ENCODE assay signal across 8 mouse cellular contexts in genomic region chr4:155129996-155130395, GRCm38 (mm10). TPM values are rescaled to one million over a fixed set of nuclear protein-coding genes. Genes with fewer than 3 reads are reported as not detected.
DNase-seq lines count a peak whose midpoint lies in the region; ATAC-seq and TF ChIP-seq lines count a peak whose summit lies in the region.

No protein-coding gene starts in this region.

- peak; percentile 21; the same call in 1 of the 2 replicates for ATAC-seq in intestine, embryonic 15.5 days
- no peak for ATAC-seq in lung, embryonic 14.5 days (ENCODE audit: insufficient read depth)
- ATAC-seq in megakaryocyte, adult 5-6 weeks (ENCODE audit: poor library complexity, severe bottlenecking): no peak
- ATAC-seq in erythroid progenitor cell, adult 5-6 weeks (replicated peaks; ENCODE audit: low FRiP score, poor library complexity, severe bottlenecking): no peak

- no peak overlapping the region for H3K4me3 ChIP-seq in intestine, embryonic 15.5 days (replicated peaks)
- H3K4me3 ChIP-seq in lung, embryonic 14.5 days (ENCODE audit: low read depth, low read length): no peak overlapping the region

- WGBS in intestine, embryonic 15.5 days: 67% methylated on average over 14 of the region's 14 CpGs
- WGBS in lung, embryonic 14.5 days: 57% methylated on average over 14 of the region's 14 CpGs

- H3K9ac ChIP-seq in intestine, embryonic 15.5 days: no peak overlapping the region
- no peak overlapping the region for H3K9ac ChIP-seq in lung, embryonic 14.5 days

- no peak overlapping the region for H3K4me2 ChIP-seq in intestine, embryonic 15.5 days (replicated peaks)
- no peak overlapping the region for H3K4me2 ChIP-seq in lung, embryonic 14.5 days

- no peaks in the 10 kb centered on the region for H3K27me3 ChIP-seq in intestine, embryonic 15.5 days (replicated peaks)
- H3K27me3 ChIP-seq in lung, embryonic 14.5 days (ENCODE audit: insufficient read depth, low read length): no peaks in the 10 kb centered on the region

- no peaks in the 10 kb centered on the region for H3K9me3 ChIP-seq in intestine, embryonic 15.5 days
- H3K9me3 ChIP-seq in lung, embryonic 14.5 days (ENCODE audit: low read depth, low read length): no peaks in the 10 kb centered on the region

- 0 out of 2 replicates have a peak overlapping the region, but pooled peaks have one; percentile 44 for H3K27ac ChIP-seq in intestine, embryonic 15.5 days
- H3K27ac ChIP-seq in lung, embryonic 14.5 days (ENCODE audit: low read depth): peak overlapping the region; percentile 71

- no peak for TF ChIP-seq CTCF in lung, embryonic 14.5 days (IDR thresholded peaks at IDR 0.05; ENCODE audit: low read depth)

- no peaks in the 10 kb centered on the region for H3K36me3 ChIP-seq in intestine, embryonic 15.5 days
- H3K36me3 ChIP-seq in lung, embryonic 14.5 days (ENCODE audit: insufficient read depth): no peaks in the 10 kb centered on the region

- intact Hi-C loops in gastrocnemius, postnatal 14 days (cut with DNase I; ENCODE audit: low total_unique reads): loop anchor here (5.0 to 10.0 kb wide), 2 partner anchors 33 to 115 kb away; partner anchors contain the start of gene Faap20

- DNase-seq in adrenal gland, adult 2 months: peak; percentile 95
- DNase-seq in cerebellum, postnatal 14 days: peak; percentile 83 to 84
- peak; percentile 85 for DNase-seq in gastrocnemius, postnatal 14 days
- peak; percentile 73 for DNase-seq in lung, embryonic 14.5 days
- peak; percentile 95 for DNase-seq in skeletal muscle tissue, adult 2 months (ENCODE audit: low read depth, low spot score)

- H3K4me1 ChIP-seq in intestine, embryonic 15.5 days (replicated peaks): peaks cover 35% of the 10 kb centered on the region
- H3K4me1 ChIP-seq in lung, embryonic 14.5 days (ENCODE audit: insufficient read depth): peaks cover 31% of the 10 kb centered on the region

RNA-seq across cellular contexts. Expression of gene Morn1, which starts 43.6 kb away (rescaled TPM):
- 1 to 10 TPM; 5.5 to 5.9 TPM for total RNA-seq in adrenal gland, adult 2 months (2021)
- polyA plus RNA-seq in adrenal gland, adult 2 months (2012; rRNA removed): 14.2 and 18.8 TPM in 2 replicates
- total RNA-seq in gastrocnemius, postnatal 14 days (2021): 1 to 10 TPM; 2.3 to 2.9 TPM
- polyA plus RNA-seq in intestine, embryonic 15.5 days (2015; fragmentation: Nextera tagmentation; extraction: Ambion mirVana): 3.0 and 3.9 TPM in 2 replicates
- 5.2 TPM in 2 replicates for polyA plus RNA-seq in lung, embryonic 14.5 days (2014; fragmentation: Nextera tagmentation; extraction: Ambion mirVana)
- total RNA-seq in megakaryocyte, adult 5-6 weeks (2015): 0.71 TPM in 1 of 2 replicates, not detected in the other
- 0.95 and 1.1 TPM in 2 replicates for total RNA-seq in megakaryocyte, adult 5-6 weeks (2017)
- 2.5 TPM in 1 of 2 replicates, not detected in the other for total RNA-seq in erythroid progenitor cell, adult 5-6 weeks (2015; ENCODE audit: low replicate concordance)
- 0.08 TPM in 1 of 2 replicates, not detected in the other for total RNA-seq in erythroid progenitor cell, adult 5-6 weeks (2017; ENCODE audit: low replicate concordance)

RNA-seq across cellular contexts. Expression of gene Rer1, which starts 43.8 kb away (rescaled TPM):
- total RNA-seq in adrenal gland, adult 2 months (2021): 100 to 1,000 TPM; 114 to 115 TPM
- 49.1 and 58.4 TPM in 2 replicates for polyA plus RNA-seq in adrenal gland, adult 2 months (2012; rRNA removed)
- total RNA-seq in gastrocnemius, postnatal 14 days (2021): 10 to 100 TPM; 48.1 to 48.8 TPM
- polyA plus RNA-seq in intestine, embryonic 15.5 days (2015; fragmentation: Nextera tagmentation; extraction: Ambion mirVana): 194 and 205 TPM in 2 replicates
- polyA plus RNA-seq in lung, embryonic 14.5 days (2014; fragmentation: Nextera tagmentation; extraction: Ambion mirVana): 160 and 177 TPM in 2 replicates
- 133 and 141 TPM in 2 replicates for total RNA-seq in megakaryocyte, adult 5-6 weeks (2015)
- total RNA-seq in megakaryocyte, adult 5-6 weeks (2017): 116 and 130 TPM in 2 replicates
- 43.6 and 74.2 TPM in 2 replicates for total RNA-seq in erythroid progenitor cell, adult 5-6 weeks (2015; ENCODE audit: low replicate concordance)
- total RNA-seq in erythroid progenitor cell, adult 5-6 weeks (2017; ENCODE audit: low replicate concordance): 48.6 and 57.6 TPM in 2 replicates
